Mouse (Mus musculus) effector memory CD4-positive, alpha-beta T cell, adult 5 months (primary cell): ENCODE data around the gene A930017K11Rik. TPM values are rescaled to one million over a fixed set of nuclear protein-coding genes. Genes with fewer than 3 reads are reported as not detected.

Experiments
- polyA plus RNA-seq: library from polyadenylated mRNA; unstranded; fragments of 100-300 nt; shearing (Covaris generic); gene quantifications from one replicate; pipeline ENCODE4 v1.2.1, GENCODE M21; 2017

A930017K11Rik gene
- not detected for polyA plus RNA-seq

DNA sequence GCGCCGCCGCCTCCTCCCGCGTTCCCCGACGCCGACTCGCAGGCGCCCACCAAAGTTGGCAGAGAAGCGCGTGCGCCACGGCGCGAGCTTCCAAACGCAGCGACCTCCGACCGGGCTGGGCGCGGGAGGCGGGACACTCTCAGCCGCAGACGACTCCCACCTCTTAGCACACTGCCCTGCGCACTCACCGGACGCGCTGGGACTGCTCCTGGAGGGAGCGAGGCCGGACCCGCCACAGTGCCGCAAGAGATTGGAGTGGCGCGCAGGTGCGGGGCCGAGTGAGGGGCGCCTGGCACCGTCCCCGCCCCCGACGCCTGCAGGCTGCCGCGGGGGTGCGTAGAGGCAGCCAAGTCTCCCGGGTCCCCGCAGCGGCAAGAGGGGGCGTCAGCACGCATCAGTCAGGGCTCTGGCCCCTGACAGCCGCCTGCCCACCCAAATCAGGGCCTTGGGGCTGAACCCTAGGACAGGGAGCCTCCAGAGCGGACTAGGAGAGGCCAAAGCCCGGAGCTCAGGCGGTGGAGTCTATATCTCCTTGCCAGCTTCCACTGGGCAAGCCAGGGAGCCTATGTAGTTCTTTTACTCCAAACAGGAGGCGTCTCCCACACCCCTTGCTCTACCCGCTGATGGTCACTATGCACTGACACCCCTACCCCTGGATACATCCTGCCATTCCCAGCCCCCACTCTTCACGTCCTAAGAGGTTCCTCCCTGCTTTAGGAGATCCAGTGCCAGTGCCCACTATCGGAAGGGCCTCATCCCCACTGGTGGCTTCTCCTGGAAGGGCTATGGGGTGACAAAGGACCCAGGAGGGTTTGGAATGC lies at the start of gene A930017K11Rik:
Gene A930017K11Rik, minus strand, starts transcription at position 763 of the 821 bp plus-strand sequence.

DNA sequence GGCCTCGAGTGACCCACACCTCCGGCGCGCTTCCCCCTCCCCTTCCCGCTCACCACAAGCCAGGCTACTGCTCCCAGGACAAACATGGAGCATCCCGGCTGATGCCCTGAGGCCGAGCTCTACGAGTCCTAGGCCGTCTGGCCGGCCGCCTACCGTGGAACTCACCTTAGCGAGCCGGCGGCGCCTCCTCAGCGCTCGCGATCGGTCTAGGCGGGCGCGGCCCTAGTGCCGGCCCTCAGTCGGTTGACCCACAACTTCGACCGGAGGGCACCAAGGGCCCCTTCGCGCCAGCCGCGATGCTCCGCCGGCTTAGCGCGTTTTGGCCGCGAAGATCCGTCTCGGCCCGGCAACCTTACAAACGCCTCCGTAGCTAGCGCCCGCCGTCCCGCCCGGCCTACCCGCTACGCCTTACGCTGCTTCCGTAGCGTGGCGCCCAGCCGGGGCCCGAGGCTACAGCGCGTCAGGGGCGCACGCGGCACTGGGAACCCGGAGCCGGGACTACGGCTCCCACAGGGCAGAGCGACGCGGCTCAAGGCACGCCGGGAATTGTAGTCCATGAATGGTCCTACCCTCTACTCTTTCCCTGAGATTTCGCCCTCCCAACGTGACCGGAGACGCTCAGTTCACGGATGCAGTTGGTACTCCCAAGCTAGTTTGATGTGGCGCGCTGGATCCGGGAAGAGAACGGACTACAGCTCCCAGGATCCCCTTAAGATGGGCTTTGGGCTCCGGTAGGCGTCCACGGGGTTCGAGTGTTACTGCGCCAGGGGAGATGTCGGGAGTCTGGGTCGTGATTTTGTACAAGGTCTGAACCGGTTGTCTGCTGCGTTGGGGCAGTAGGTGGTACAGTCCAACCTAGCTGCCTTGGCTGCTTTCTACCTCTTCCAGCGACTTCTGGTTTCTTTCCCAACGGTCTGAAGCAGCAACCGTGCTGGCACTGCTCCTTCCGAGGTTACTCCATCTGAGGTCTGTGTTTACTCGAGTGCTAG lies 33.2 kb upstream of the A930017K11Rik start, which contains the start of gene Capn15:
Gene Capn15, minus strand, starts transcription at position 491 of the 989 bp plus-strand sequence.

DNA sequence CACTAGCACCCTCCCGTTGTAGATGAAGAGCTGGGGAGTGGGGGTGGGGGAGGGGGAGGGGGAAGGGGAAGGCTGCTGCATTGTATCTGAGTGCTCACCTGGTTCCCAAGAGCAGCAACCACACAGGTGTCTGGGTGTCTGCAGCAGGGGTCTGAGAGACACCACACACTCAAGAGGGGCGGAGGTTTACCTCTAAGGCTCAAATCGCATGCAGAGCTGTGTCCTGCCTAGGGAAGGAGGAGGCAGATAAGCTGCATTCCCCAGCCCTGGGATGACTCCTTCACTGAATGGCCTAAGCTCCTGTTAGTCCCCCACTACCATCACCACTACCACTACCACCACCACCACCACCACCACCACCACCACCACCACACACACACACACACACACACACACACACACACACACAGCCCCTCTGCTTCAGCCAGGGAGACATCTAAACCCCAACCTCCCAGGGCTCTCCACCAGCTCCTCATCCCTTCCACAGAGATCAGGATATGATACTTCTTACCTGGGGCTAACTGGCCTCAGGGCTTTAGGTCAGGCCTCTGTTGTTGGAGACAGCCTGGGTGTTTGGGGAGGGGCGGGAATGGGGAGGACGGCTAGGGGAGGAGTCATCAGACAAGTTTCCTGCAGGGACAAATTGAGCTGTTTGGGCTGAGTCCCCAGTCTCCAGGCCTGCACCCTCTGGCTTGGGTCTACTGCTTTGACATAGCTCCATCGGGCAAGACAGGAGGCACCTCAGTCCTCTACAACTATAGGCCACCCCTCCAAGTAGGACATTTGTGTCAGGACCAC lies 7.8 kb downstream of the A930017K11Rik start, which contains the start of the genes Pigq and Nhlrc4:
Gene Pigq, minus strand, starts transcription at position 571 of the 798 bp plus-strand sequence.
Gene Nhlrc4, minus strand, starts transcription at position 596 of the 798 bp plus-strand sequence.

DNA sequence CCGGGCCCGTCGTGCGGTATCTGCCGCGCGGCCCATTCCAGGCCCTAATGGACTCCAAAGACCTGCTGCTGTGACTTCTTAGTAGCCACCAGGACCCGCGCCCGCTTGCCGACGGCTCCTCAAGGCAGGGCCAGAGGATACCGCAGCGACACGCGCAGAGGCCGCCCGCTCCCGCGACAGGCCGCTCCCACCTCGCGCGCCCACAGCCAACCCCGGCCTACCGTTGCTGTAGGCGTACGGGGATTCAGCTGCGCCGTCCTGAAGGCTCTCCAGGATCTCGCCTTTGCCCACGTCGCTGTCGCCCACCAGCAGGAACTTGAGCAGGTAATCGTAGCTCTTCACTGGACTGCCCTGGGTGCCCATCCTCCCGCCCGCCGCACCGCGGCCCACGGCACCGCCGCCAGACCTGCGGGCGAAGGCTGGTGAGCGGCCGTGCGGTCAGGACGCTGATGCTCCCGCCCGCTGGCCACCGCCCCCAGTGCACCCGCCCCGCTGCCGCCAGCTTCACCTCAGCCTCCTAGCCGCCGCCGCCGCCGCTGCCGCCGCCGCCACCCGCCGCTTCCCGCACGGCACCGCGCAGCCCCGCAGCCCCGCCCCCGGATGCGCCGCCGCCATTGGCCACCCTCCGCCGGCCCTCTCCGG lies 33.1 kb downstream of the A930017K11Rik start, which contains the start of gene Rab40c:
Gene Rab40c, minus strand, starts transcription at position 584 of the 642 bp plus-strand sequence.

Other genes with a start within 250 kb of the A930017K11Rik start
- not detected for gene Gng13, start 235.4 kb downstream of the A930017K11Rik start, polyA plus RNA-seq
- gene Chtf18, start 225.1 kb downstream of the A930017K11Rik start, polyA plus RNA-seq = 4.7 TPM
- gene Rpusd1, start 224.9 kb downstream of the A930017K11Rik start, polyA plus RNA-seq = 4.0 TPM
- not detected for gene Mslnl, start 216.5 kb downstream of the A930017K11Rik start, polyA plus RNA-seq
- gene Msln, start 198.2 kb downstream of the A930017K11Rik start, polyA plus RNA-seq = not detected
- gene Narfl, start 178.8 kb downstream of the A930017K11Rik start, polyA plus RNA-seq = 15.6 TPM
- 23.1 TPM for gene Haghl, start 166.9 kb downstream of the A930017K11Rik start, polyA plus RNA-seq
- 0.29 TPM for gene Ccdc78, start 166.0 kb downstream of the A930017K11Rik start, polyA plus RNA-seq
- 125 TPM for gene Fam173a, start 159.7 kb downstream of the A930017K11Rik start, polyA plus RNA-seq
- not detected for gene AC134908.4, start 156.9 kb downstream of the A930017K11Rik start, polyA plus RNA-seq
- 28.1 TPM for gene Metrn, start 155.4 kb downstream of the A930017K11Rik start, polyA plus RNA-seq
- gene Fbxl16, start 143.5 kb downstream of the A930017K11Rik start, polyA plus RNA-seq = not detected
- gene Wdr24, start 128.9 kb downstream of the A930017K11Rik start, polyA plus RNA-seq = 19.3 TPM
- 18.3 TPM for gene Jmjd8, start 123.7 kb downstream of the A930017K11Rik start, polyA plus RNA-seq
- gene Stub1, start 119.2 kb downstream of the A930017K11Rik start, polyA plus RNA-seq = 126 TPM
- not detected for gene Rhbdl1, start 115.3 kb downstream of the A930017K11Rik start, polyA plus RNA-seq
- 1.9 TPM for gene Gm20683, start 110.8 kb downstream of the A930017K11Rik start, polyA plus RNA-seq
- 27.1 TPM for gene Rhot2, start 107.7 kb downstream of the A930017K11Rik start, polyA plus RNA-seq
- 20.9 TPM for gene Wdr90, start 91.1 kb downstream of the A930017K11Rik start, polyA plus RNA-seq
- 18.5 TPM for gene Mcrip2, start 83.8 kb downstream of the A930017K11Rik start, polyA plus RNA-seq
- gene Mettl26, start 77.5 kb downstream of the A930017K11Rik start, polyA plus RNA-seq = 41.5 TPM
- gene Wfikkn1, start 71.7 kb downstream of the A930017K11Rik start, polyA plus RNA-seq = 0.21 TPM
- 17.2 TPM for gene Rab40c, start 32.8 kb downstream of the A930017K11Rik start, polyA plus RNA-seq
- 39.1 TPM for gene Pigq, start 7.6 kb downstream of the A930017K11Rik start, polyA plus RNA-seq
- gene Nhlrc4, start 7.6 kb downstream of the A930017K11Rik start, polyA plus RNA-seq = not detected
- 21.9 TPM for gene Capn15, start 33.2 kb upstream of the A930017K11Rik start, polyA plus RNA-seq
- gene Rab11fip3, start 117.0 kb upstream of the A930017K11Rik start, polyA plus RNA-seq = 20.2 TPM
- gene Decr2, start 137.8 kb upstream of the A930017K11Rik start, polyA plus RNA-seq = 20.8 TPM
- 16.4 TPM for gene Nme4, start 143.0 kb upstream of the A930017K11Rik start, polyA plus RNA-seq
- 35.2 TPM for gene Tmem8, start 160.7 kb upstream of the A930017K11Rik start, polyA plus RNA-seq
- 42.2 TPM for gene Mrpl28, start 170.9 kb upstream of the A930017K11Rik start, polyA plus RNA-seq
- gene Axin1, start 186.1 kb upstream of the A930017K11Rik start, polyA plus RNA-seq = 119 TPM
- not detected for gene Pdia2, start 246.5 kb upstream of the A930017K11Rik start, polyA plus RNA-seq